Mouse (Mus musculus): ENCODE measurements around the gene Tigit.
A peak's percentile ranks its signal among the peaks of the same experiment; 100 is the strongest.

Gene Tigit

GRCm38 (mm10) chr16:43663978-43664579 is at the start of gene Tigit:
TSS of gene Tigit (minus strand) at chr16:43664146.
- DNase-seq, result no peak

GRCm38 (mm10) chr16:43711361-43711760 is 47.4 kb upstream of the Tigit start:
- no peak for DNase-seq

GRCm38 (mm10) chr16:43710651-43711050 is 46.7 kb upstream of the Tigit start:
- DNase-seq, result peak; percentile 58

- DNase-seq, result no peak
Observed at GRCm38 (mm10) chr16:43710134-43710475, 46.2 kb upstream of the Tigit start.

GRCm38 (mm10) chr16:43709432-43710133 is 45.6 kb upstream of the Tigit start:
- no peak for DNase-seq

GRCm38 (mm10) chr16:43709062-43709413 is 45.1 kb upstream of the Tigit start:
- no peak for DNase-seq

GRCm38 (mm10) chr16:43708335-43709061 is 44.6 kb upstream of the Tigit start:
- DNase-seq, result no peak

- DNase-seq, result no peak
Observed at GRCm38 (mm10) chr16:43701765-43702504, 38.0 kb upstream of the Tigit start.

GRCm38 (mm10) chr16:43700575-43700974 is 36.6 kb upstream of the Tigit start:
- no peak for DNase-seq

- DNase-seq, result peak; percentile 19
Observed at GRCm38 (mm10) chr16:43698735-43699649, 35.0 kb upstream of the Tigit start.

- DNase-seq, result no peak
Observed at GRCm38 (mm10) chr16:43697772-43698171, 33.8 kb upstream of the Tigit start.

GRCm38 (mm10) chr16:43695852-43696251 is 31.9 kb upstream of the Tigit start:
- no peak for DNase-seq

- no peak for DNase-seq
Observed at GRCm38 (mm10) chr16:43694104-43694503, 30.2 kb upstream of the Tigit start.

- DNase-seq, result no peak
Observed at GRCm38 (mm10) chr16:43692611-43693010, 28.7 kb upstream of the Tigit start.

- no peak for DNase-seq
Observed at GRCm38 (mm10) chr16:43691741-43692140, 27.8 kb upstream of the Tigit start.

GRCm38 (mm10) chr16:43690912-43691311 is 27.0 kb upstream of the Tigit start:
- no peak for DNase-seq

GRCm38 (mm10) chr16:43690211-43690690 is 26.3 kb upstream of the Tigit start:
- no peak for DNase-seq

GRCm38 (mm10) chr16:43687968-43688367 is 24.0 kb upstream of the Tigit start:
- DNase-seq, result no peak

- DNase-seq, result no peak
Observed at GRCm38 (mm10) chr16:43674400-43674799, 10.5 kb upstream of the Tigit start.

GRCm38 (mm10) chr16:43672697-43673096 is 8.8 kb upstream of the Tigit start:
- no peak for DNase-seq

GRCm38 (mm10) chr16:43671972-43672371 is 8.0 kb upstream of the Tigit start:
- no peak for DNase-seq

- DNase-seq, result no peak
Observed at GRCm38 (mm10) chr16:43668294-43668693, 4.3 kb upstream of the Tigit start.
